23 mouse cellular contexts compared by ENCODE assay signal in genomic region chr16:86127391-86127790, GRCm38 (mm10).
"Had no signal": no experiment of that assay in that cellular context is flagged by ENCODE, and none has a peak within 500 bp of the region (broad histone marks: within the 10 kb centered on the region; RNA-seq: fewer than 3 reads in every experiment).

No protein-coding gene starts in this region.

- H3K4me2 ChIP-seq: heart, embryonic 12.5 days; hindbrain, embryonic 12.5 days; hindbrain, embryonic 14.5 days; intestine, embryonic 15.5 days; limb, embryonic 12.5 days; liver, embryonic 11.5 days; liver, embryonic 13.5 days; liver, embryonic 15.5 days had no signal

- ATAC-seq: forebrain, embryonic 16.5 days; hindbrain, embryonic 16.5 days; inflammation-experienced regulatory T-cells, adult 6 months; intestine, embryonic 15.5 days; intestine, postnatal 0 days had no signal

- H3K9me3 ChIP-seq: heart, embryonic 12.5 days; hindbrain, embryonic 10.5 days; hindbrain, embryonic 12.5 days; intestine, embryonic 15.5 days; limb, embryonic 10.5 days; limb, embryonic 12.5 days; liver, embryonic 13.5 days; liver, embryonic 15.5 days had no signal

- H3K4me1 ChIP-seq: heart, embryonic 12.5 days; hindbrain, embryonic 10.5 days; hindbrain, embryonic 12.5 days; intestine, embryonic 15.5 days; limb, embryonic 10.5 days; limb, embryonic 12.5 days; liver, embryonic 13.5 days; liver, embryonic 15.5 days had no signal

- H3K4me3 ChIP-seq: heart, embryonic 12.5 days; hindbrain, embryonic 10.5 days; hindbrain, embryonic 12.5 days; intestine, embryonic 15.5 days; layer of hippocampus, adult 2 months; left cerebral cortex, adult 2 months; limb, embryonic 10.5 days; limb, embryonic 12.5 days; liver, embryonic 13.5 days; liver, embryonic 15.5 days had no signal

- H3K36me3 ChIP-seq: heart, embryonic 12.5 days; hindbrain, embryonic 10.5 days; hindbrain, embryonic 12.5 days; intestine, embryonic 15.5 days; limb, embryonic 10.5 days; limb, embryonic 12.5 days; liver, embryonic 13.5 days; liver, embryonic 15.5 days had no signal

- DNase-seq: gastrocnemius, postnatal 10 days; kidney, adult 18-20 months; kidney, adult 8-10 months; kidney, postnatal 10 days; kidney, postnatal 25 days; kidney, postnatal 4 days; liver; liver, embryonic 13.5 days had no signal

- H3K27me3 ChIP-seq: heart, embryonic 12.5 days; hindbrain, embryonic 12.5 days; intestine, embryonic 15.5 days; limb, embryonic 12.5 days; liver, embryonic 13.5 days; liver, embryonic 15.5 days had no signal

- H3K27ac ChIP-seq: hindbrain, embryonic 10.5 days; hindbrain, embryonic 12.5 days; hindbrain, embryonic 14.5 days; intestine, embryonic 15.5 days; layer of hippocampus, adult 2 months; left cerebral cortex, adult 2 months; limb, embryonic 10.5 days; limb, embryonic 12.5 days; liver, embryonic 13.5 days; liver, embryonic 15.5 days had no signal

- H3K9ac ChIP-seq: heart, embryonic 12.5 days; hindbrain, embryonic 12.5 days; hindbrain, embryonic 14.5 days; intestine, embryonic 15.5 days; limb, embryonic 12.5 days; liver, embryonic 13.5 days; liver, embryonic 15.5 days had no signal
